Mouse (Mus musculus): ENCODE measurements around the gene Faf1.

DNA sequence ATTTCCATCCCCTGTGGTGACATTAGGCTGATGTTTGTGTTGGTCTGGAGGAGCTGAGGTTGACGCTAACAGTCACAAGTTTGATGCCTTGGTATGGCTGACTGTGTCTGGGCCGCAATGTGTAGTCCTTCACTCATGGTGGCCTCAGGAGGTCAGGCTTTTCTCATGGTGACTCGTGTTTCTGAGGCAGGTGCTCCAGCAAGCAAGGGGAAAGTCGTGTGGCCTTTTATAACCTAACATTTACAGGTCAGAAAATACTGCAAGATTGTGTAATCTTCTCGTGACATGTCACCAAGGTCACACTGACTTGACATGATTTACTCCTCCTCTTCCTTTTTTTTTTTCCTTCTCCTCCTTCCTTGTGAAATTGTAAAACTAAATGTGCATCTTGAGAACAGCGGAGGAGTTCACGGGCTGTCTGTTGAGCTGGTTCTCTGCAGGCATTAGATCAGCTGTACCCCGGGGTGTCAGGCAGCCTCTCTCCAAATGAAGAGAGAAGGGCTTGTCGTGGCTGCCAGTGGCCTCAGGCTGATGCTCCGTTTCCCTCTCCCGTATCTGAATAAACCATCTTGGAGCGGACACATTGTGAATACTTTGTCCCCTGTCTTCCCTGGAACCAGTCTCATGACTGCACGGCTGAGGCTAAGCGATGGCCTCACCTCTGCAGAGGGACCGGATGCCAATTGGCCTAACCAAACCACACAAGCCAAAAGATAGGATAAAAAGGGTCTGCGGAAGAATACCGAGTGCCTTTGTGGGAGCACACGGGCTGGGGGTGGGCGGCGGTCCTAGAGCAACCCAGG is 311.4 kb downstream of the Faf1 start:
- TF ChIP-seq CTCF (IDR thresholded peaks at IDR 0.05; ENCODE audit: borderline replicate concordance, insufficient read depth, low read length) (no peak), POLR2A (IDR thresholded peaks at IDR 0.05; ENCODE audit: low read depth, low read length) (no peak)

All from embryonic fibroblast, embryonic 13.5 days (primary cell).